Mouse (Mus musculus): Measurements from ENCODE around the gene Dock10.

- TF ChIP-seq GATA1 (IDR thresholded peaks at IDR 0.05; ENCODE audit: borderline replicate concordance, low read length) (no peak), FLI1 (IDR thresholded peaks at IDR 0.05; ENCODE audit: low read length) (no peak)
These were observed 306.3 kb downstream of the Dock10 start for GRCm38 (mm10) chr1:80451914-80452549.
